Mouse (Mus musculus): Measurements from ENCODE around the gene Bmp6. TPM values are rescaled to one million over a fixed set of nuclear protein-coding genes. Genes with fewer than 3 reads are reported as not detected.
A peak's percentile ranks its signal among the peaks of the same experiment; 100 is the strongest.

Gene Bmp6
- polyA plus RNA-seq, 1 experiment from 2014 or later, result 3.1 TPM

DNA sequence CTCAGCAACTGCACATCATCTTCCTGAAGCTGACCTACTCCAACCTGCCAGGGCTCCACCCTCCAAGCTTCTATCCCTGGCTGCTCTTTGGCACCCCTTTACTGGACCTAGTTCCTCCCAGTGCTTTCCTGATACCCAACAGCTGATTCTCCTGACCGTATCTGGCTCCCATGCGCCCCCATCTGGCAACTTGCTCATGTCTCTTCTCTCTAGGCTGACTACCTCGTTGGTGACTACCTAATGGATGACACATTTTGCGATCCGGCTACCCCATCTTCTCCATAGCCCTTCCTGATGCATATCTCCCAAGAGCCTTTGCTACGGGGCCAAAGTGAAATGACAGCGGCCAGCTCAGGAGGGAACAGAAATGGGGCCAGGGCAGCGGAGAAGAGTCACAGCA is 161.4 kb downstream of the Bmp6 start:
- Histone ChIP-seq H3K9ac (ENCODE audit: low read depth, low read length) (no peak overlapping the region), H3K36me3 (ENCODE audit: insufficient read depth, low read length) (peaks cover 76% of the 10 kb centered on the region), H3K27ac (no peak overlapping the region), H3K4me2 (ENCODE audit: low read length) (no peak overlapping the region), H3K4me1 (replicated peaks; ENCODE audit: insufficient read depth, low read length) (no peaks in the 10 kb centered on the region), H3K27me3 (ENCODE audit: insufficient read depth, low read length) (no peaks in the 10 kb centered on the region), H3K9me3 (replicated peaks; ENCODE audit: low read length) (no peaks in the 10 kb centered on the region), H3K4me3 (replicated peaks; ENCODE audit: low read depth, low read length) (no peak overlapping the region)
- ATAC-seq (replicated peaks; ENCODE audit: low FRiP score, low read depth), result no peak; the same call in 1 of the 2 replicates
- peak; percentile 63 for TF ChIP-seq CTCF (IDR thresholded peaks at IDR 0.05; ENCODE audit: low read depth)
- DNase-seq (ENCODE audit: low spot score), result peak; percentile 62
- WGBS, result 83% methylated on average over 8 of the region's 8 CpGs

DNA sequence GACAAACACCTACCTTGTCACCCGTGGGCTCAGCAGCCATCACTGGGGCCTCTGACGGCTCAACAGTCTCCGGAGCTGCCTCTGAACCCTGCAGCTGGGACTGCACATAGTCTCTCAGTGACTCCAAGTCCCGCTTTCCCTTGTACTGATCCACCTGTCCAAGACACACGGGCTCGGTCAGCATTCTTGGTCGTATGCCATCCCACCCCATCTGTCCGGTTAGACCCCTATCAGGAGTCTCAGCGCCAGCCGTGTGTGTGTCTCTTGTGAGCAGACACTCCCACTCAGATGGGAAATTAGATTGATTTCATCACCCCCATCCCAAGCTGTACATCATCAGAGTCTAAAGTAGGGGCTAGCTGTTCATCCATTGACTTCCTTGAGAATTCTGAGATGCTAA is 162.0 kb downstream of the Bmp6 start:
- Histone ChIP-seq H3K9me3 (replicated peaks; ENCODE audit: low read length) (no peaks in the 10 kb centered on the region), H3K27ac (no peak overlapping the region), H3K4me1 (replicated peaks; ENCODE audit: insufficient read depth, low read length) (no peaks in the 10 kb centered on the region), H3K4me2 (ENCODE audit: low read length) (no peak overlapping the region), H3K9ac (ENCODE audit: low read depth, low read length) (no peak overlapping the region), H3K27me3 (ENCODE audit: insufficient read depth, low read length) (no peaks in the 10 kb centered on the region), H3K4me3 (replicated peaks; ENCODE audit: low read depth, low read length) (no peak overlapping the region), H3K36me3 (ENCODE audit: insufficient read depth, low read length) (peaks cover 72% of the 10 kb centered on the region)
- WGBS, result 88% methylated on average over 10 of the region's 10 CpGs
- no peak for DNase-seq (ENCODE audit: low spot score)
- ATAC-seq (replicated peaks; ENCODE audit: low FRiP score, low read depth), result no peak
- no peak for TF ChIP-seq CTCF (IDR thresholded peaks at IDR 0.05; ENCODE audit: low read depth)

DNA sequence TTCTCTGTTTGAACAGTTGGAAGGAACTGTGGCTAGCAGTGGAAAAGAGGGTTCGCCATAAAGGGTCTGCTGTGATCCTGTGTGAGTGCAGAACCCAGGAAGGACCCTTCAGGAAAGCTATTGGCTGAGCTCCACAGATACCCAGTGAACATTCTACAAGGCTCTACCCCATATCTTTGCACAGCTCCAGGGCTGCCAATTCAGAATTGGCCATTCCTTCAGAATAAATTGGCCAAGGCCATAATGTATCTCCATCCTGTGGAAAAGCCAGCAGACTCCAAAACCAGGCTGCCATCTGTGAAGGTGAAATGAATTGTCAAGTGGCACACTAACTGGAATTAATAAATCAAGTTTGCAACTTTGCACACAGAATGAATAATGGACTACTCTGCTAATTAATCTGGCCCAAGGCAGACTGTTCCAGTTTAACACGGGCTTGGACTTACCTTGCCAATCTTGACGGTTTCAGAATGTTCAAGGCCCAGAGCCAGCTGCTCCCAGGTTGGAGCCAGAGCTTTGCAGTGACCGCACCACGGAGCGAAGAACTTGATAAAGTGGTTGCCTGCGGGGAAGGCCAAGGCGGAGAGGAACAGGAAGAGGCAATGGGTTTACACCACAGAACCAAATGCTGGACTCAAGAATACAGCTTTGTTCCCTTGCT is 164.9 kb downstream of the Bmp6 start:
- WGBS, result 82% methylated on average over 8 of the region's 8 CpGs
- no peaks in the 10 kb centered on the region for H3K9me3 ChIP-seq (replicated peaks; ENCODE audit: low read length)
- no peak for ATAC-seq (replicated peaks; ENCODE audit: low FRiP score, low read depth)
- no peak overlapping the region for H3K9ac ChIP-seq (ENCODE audit: low read depth, low read length)
- no peak overlapping the region for H3K4me2 ChIP-seq (ENCODE audit: low read length)
- no peak for DNase-seq (ENCODE audit: low spot score)
- no peak for TF ChIP-seq CTCF (IDR thresholded peaks at IDR 0.05; ENCODE audit: low read depth)
- H3K4me1 ChIP-seq (replicated peaks; ENCODE audit: insufficient read depth, low read length), result no peaks in the 10 kb centered on the region
- H3K4me3 ChIP-seq (replicated peaks; ENCODE audit: low read depth, low read length), result no peak overlapping the region
- peaks cover 70% of the 10 kb centered on the region for H3K36me3 ChIP-seq (ENCODE audit: insufficient read depth, low read length)
- no peaks in the 10 kb centered on the region for H3K27me3 ChIP-seq (ENCODE audit: insufficient read depth, low read length)
- no peak overlapping the region for H3K27ac ChIP-seq

DNA sequence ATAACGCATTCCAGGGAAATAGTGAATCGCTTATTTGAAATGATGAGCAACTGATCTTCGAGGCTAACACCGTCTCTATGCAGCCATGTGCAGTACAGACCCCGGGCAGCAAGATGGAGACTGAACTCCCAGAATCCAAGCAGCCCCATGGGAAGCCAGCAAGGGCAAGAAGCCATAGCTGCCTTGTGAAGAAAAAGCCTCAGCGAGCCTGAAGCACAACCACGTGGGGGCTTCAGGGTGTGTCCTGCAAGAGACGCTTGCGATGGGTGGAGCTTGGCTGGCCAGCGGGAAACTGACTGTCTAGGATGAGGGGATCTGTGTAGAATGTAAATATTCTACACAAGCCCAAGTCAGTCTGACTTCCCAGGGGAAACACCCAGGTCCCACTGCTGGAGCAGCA is 167.1 kb downstream of the Bmp6 start:
- ATAC-seq (replicated peaks; ENCODE audit: low FRiP score, low read depth) (no peak), DNase-seq (ENCODE audit: low spot score) (no peak)
- Histone ChIP-seq H3K9ac (ENCODE audit: low read depth, low read length) (no peak overlapping the region), H3K27me3 (ENCODE audit: insufficient read depth, low read length) (no peaks in the 10 kb centered on the region), H3K9me3 (replicated peaks; ENCODE audit: low read length) (no peaks in the 10 kb centered on the region), H3K4me1 (replicated peaks; ENCODE audit: insufficient read depth, low read length) (no peaks in the 10 kb centered on the region), H3K4me3 (replicated peaks; ENCODE audit: low read depth, low read length) (no peak overlapping the region), H3K4me2 (ENCODE audit: low read length) (no peak overlapping the region), H3K36me3 (ENCODE audit: insufficient read depth, low read length) (peaks cover 62% of the 10 kb centered on the region), H3K27ac (no peak overlapping the region)
- TF ChIP-seq CTCF (IDR thresholded peaks at IDR 0.05; ENCODE audit: low read depth), result no peak
- WGBS, result 86% methylated on average over 10 of the region's 10 CpGs

DNA sequence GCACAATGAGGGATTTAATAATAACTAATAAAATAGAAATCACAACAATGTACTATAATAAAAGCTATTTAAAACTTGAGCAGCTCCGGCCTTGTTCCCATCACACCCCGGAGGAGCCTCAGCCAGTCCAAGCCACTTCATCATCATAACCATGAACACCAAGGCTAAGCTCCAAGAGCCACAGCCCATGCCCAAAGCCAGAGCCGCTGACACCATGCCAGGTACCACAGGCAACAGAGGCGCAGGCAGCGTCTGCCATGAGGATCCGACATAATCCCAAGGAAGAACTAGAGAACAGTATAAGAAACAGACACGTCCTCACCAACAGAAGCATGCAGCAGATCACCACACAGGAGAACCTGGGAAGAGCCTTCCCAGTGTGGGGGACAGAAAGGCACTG is 169.0 kb downstream of the Bmp6 start:
- H3K9ac ChIP-seq (ENCODE audit: low read depth, low read length), result no peak overlapping the region
- H3K27me3 ChIP-seq (ENCODE audit: insufficient read depth, low read length), result no peaks in the 10 kb centered on the region
- 90% methylated on average over 7 of the region's 7 CpGs for WGBS
- no peak for ATAC-seq (replicated peaks; ENCODE audit: low FRiP score, low read depth)
- no peaks in the 10 kb centered on the region for H3K4me1 ChIP-seq (replicated peaks; ENCODE audit: insufficient read depth, low read length)
- no peak for TF ChIP-seq CTCF (IDR thresholded peaks at IDR 0.05; ENCODE audit: low read depth)
- DNase-seq (ENCODE audit: low spot score), result no peak
- H3K36me3 ChIP-seq (ENCODE audit: insufficient read depth, low read length), result peaks cover 60% of the 10 kb centered on the region
- no peaks in the 10 kb centered on the region for H3K9me3 ChIP-seq (replicated peaks; ENCODE audit: low read length)
- no peak overlapping the region for H3K4me3 ChIP-seq (replicated peaks; ENCODE audit: low read depth, low read length)
- no peak overlapping the region for H3K27ac ChIP-seq
- no peak overlapping the region for H3K4me2 ChIP-seq (ENCODE audit: low read length)

DNA sequence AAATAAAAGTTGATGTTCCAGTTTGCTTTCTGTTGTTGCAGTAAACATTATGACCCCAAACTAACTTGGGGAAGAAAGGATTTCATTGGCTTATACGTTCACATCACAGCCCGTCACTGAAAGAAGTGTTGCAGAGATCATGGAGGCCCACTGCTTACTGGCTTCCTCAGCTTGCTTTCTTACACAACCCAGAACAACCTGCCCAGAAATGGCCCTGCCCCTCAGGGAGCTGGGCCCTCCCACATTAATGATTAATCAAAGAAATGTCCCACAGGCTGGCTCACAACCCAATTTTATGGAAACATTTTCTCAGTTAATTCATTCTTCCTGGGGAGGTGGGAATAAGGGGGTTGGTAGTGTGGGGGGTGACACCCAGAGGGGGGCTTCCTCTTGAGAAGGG is 170.5 kb downstream of the Bmp6 start:
- no peak overlapping the region for H3K4me2 ChIP-seq (ENCODE audit: low read length)
- DNase-seq (ENCODE audit: low spot score) (no peak), ATAC-seq (replicated peaks; ENCODE audit: low FRiP score, low read depth) (peak; percentile 69; the same call in 1 of the 2 replicates)
- no peak for TF ChIP-seq CTCF (IDR thresholded peaks at IDR 0.05; ENCODE audit: low read depth)
- 83% methylated on average over 2 of the region's 2 CpGs for WGBS
- H3K4me3 ChIP-seq (replicated peaks; ENCODE audit: low read depth, low read length), result no peak overlapping the region
- H3K36me3 ChIP-seq (ENCODE audit: insufficient read depth, low read length), result peaks cover 64% of the 10 kb centered on the region
- no peaks in the 10 kb centered on the region for H3K9me3 ChIP-seq (replicated peaks; ENCODE audit: low read length)
- no peak overlapping the region for H3K9ac ChIP-seq (ENCODE audit: low read depth, low read length)
- H3K4me1 ChIP-seq (replicated peaks; ENCODE audit: insufficient read depth, low read length), result no peaks in the 10 kb centered on the region
- H3K27ac ChIP-seq, result no peak overlapping the region
- H3K27me3 ChIP-seq (ENCODE audit: insufficient read depth, low read length), result no peaks in the 10 kb centered on the region

DNA sequence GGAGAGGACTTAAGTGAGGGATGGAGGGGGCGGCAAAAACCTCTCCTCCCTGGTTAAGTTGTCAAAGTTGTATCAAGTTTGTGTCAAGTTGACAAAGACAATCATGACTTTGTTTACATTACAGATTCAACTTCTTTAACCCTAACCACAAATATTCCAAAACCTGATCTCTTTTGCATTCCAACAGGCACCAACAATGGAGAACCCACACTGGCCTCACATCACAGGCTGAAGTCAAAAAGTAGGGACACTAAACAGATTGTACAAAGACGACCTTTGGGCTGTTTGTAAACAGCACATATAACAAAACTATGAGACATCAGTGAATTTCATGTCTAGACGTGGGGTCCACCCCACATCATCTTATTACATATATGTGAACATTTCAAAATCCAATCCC is 170.9 kb downstream of the Bmp6 start:
- H3K4me3 ChIP-seq (replicated peaks; ENCODE audit: low read depth, low read length), result no peak overlapping the region
- no peaks in the 10 kb centered on the region for H3K4me1 ChIP-seq (replicated peaks; ENCODE audit: insufficient read depth, low read length)
- WGBS, result 77% methylated on average over 3 of the region's 3 CpGs
- H3K27me3 ChIP-seq (ENCODE audit: insufficient read depth, low read length), result no peaks in the 10 kb centered on the region
- no peak for DNase-seq (ENCODE audit: low spot score)
- ATAC-seq (replicated peaks; ENCODE audit: low FRiP score, low read depth), result no peak
- peaks cover 61% of the 10 kb centered on the region for H3K36me3 ChIP-seq (ENCODE audit: insufficient read depth, low read length)
- no peak overlapping the region for H3K27ac ChIP-seq
- H3K4me2 ChIP-seq (ENCODE audit: low read length), result no peak overlapping the region
- no peak overlapping the region for H3K9ac ChIP-seq (ENCODE audit: low read depth, low read length)
- no peak for TF ChIP-seq CTCF (IDR thresholded peaks at IDR 0.05; ENCODE audit: low read depth)
- no peaks in the 10 kb centered on the region for H3K9me3 ChIP-seq (replicated peaks; ENCODE audit: low read length)
